Mouse (Mus musculus) neural tube, embryonic 12.5 days (tissue): ENCODE data around the gene Abcf2. TPM values are rescaled to one million over a fixed set of nuclear protein-coding genes. Genes with fewer than 3 reads are reported as not detected.

ENCODE experiments used
- ATAC-seq: fragments of 200-750 bp; cut with Nextera tagmentation; 2 replicates; pipeline ENCODE4 v1.8.0; 2017; ENCODE audit warnings: low read depth, mild to moderate bottlenecking, moderate TSS enrichment, moderate library complexity; ENCODE audit not compliant: low FRiP score
- H3K27ac ChIP-seq: fragments of 300-500 bp; sonication (generic); 2 replicates; pipeline ENCODE4 v1.5.1; 2016
- H3K27me3 ChIP-seq: fragments of 300-500 bp; sonication (generic); replicated peaks from 2 replicates; pipeline ENCODE4 v1.6.1; 2016; ENCODE audit warnings: mild to moderate bottlenecking
- H3K36me3 ChIP-seq: fragments of 300-500 bp; sonication (generic); 2 replicates; pipeline ENCODE4 v1.6.1; 2016; ENCODE audit warnings: mild to moderate bottlenecking
- H3K4me1 ChIP-seq: fragments of 300-500 bp; sonication (generic); 2 replicates; pipeline ENCODE4 v1.6.1; 2016
- H3K4me2 ChIP-seq: fragments of 300-500 bp; sonication (generic); replicated peaks from 2 replicates; pipeline ENCODE4 v1.6.1; 2016; ENCODE audit warnings: mild to moderate bottlenecking
- H3K4me3 ChIP-seq: fragments of 300-500 bp; sonication (generic); 2 replicates; pipeline ENCODE4 v1.5.1; 2016
- H3K9ac ChIP-seq: fragments of 300-500 bp; sonication (generic); 2 replicates; pipeline ENCODE4 v1.6.1; 2016; ENCODE audit warnings: mild to moderate bottlenecking
- H3K9me3 ChIP-seq: fragments of 300-500 bp; sonication (generic); 2 replicates; pipeline ENCODE4 v1.6.1; 2016; ENCODE audit warnings: mild to moderate bottlenecking
- WGBS: fragments of 180-500 bp; shearing (Covaris S2); methylation state at CpG from one replicate; pipeline ENCODE4 v1.1.7; 2016; 5-methylcytosine and 5-hydroxymethylcytosine counted together
- microRNA counts: library from miRNA; unstranded; fragments of <30 nt; microRNA quantifications from one replicate; lab custom pipeline; 2017
- microRNA-seq: library from miRNA; unstranded; fragments of <30 nt; microRNA quantifications from one replicate; pipeline ENCODE4, GENCODE M21; 2017
- polyA plus RNA-seq: library from polyadenylated mRNA; unstranded; fragments of >200 nt; fragmentation: Nextera tagmentation; extraction: Ambion mirVana; gene quantifications from 2 replicates; pipeline ENCODE4 v1.2.1, GENCODE M21; 2016

Abcf2 gene
- polyA plus RNA-seq, 1 experiment from 2014 or later: 123 TPM

- Histone ChIP-seq H3K4me3 (no peak overlapping the region), H3K9ac (no peak overlapping the region), H3K4me2 (no peak overlapping the region), H3K9me3 (no peaks in the 10 kb centered on the region), H3K4me1 (no peaks in the 10 kb centered on the region), H3K27me3 (peaks cover 39% of the 10 kb centered on the region), H3K27ac (no peak overlapping the region), H3K36me3 (no peaks in the 10 kb centered on the region)
- ATAC-seq: no peak
- WGBS: 47% methylated on average over 11 of the region's 11 CpGs
These were observed 43.9 kb downstream of the Abcf2 start for GRCm38 (mm10) chr5:24533391-24533790.

GRCm38 (mm10) chr5:24530042-24530689, 47.1 kb downstream of the Abcf2 start:
- no peak; the same call in 1 of the 2 replicates for ATAC-seq

GRCm38 (mm10) chr5:24527780-24528179, 49.5 kb downstream of the Abcf2 start:
- Histone ChIP-seq H3K4me2 (peak overlapping the region; percentile 90), H3K4me1 (peaks cover 29% of the 10 kb centered on the region), H3K36me3 (no peaks in the 10 kb centered on the region), H3K4me3 (no peak overlapping the region), H3K27ac (no peak overlapping the region), H3K27me3 (peaks cover 68% of the 10 kb centered on the region), H3K9me3 (no peaks in the 10 kb centered on the region), H3K9ac (no peak overlapping the region)
- ATAC-seq: no peak
- 14% methylated on average over 6 of the region's 6 CpGs for WGBS

More at GRCm38 (mm10) chr5:24530042-24530689, 47.1 kb downstream of the Abcf2 start:
- H3K4me2 ChIP-seq: no peak overlapping the region
- H3K9me3 ChIP-seq: no peaks in the 10 kb centered on the region
- H3K27ac ChIP-seq: no peak overlapping the region
- H3K27me3 ChIP-seq: peaks cover 59% of the 10 kb centered on the region
- no peaks in the 10 kb centered on the region for H3K36me3 ChIP-seq
- no peak overlapping the region for H3K9ac ChIP-seq
- 13% methylated on average over 24 of the region's 24 CpGs for WGBS
- H3K4me3 ChIP-seq: no peak overlapping the region
- peaks cover 19% of the 10 kb centered on the region for H3K4me1 ChIP-seq

GRCm38 (mm10) chr5:24526889-24527230, 50.4 kb downstream of the Abcf2 start, which contains the start of gene Gbx1:
Gene Gbx1 (minus strand): TSS chr5:24527202.
- peaks cover 72% of the 10 kb centered on the region for H3K27me3 ChIP-seq
- H3K36me3 ChIP-seq: no peaks in the 10 kb centered on the region
- ATAC-seq: peak; percentile 56
- H3K4me2 ChIP-seq: peak within 1 kb of the TSS; percentile 90
- 0% methylated on average over 37 of the region's 49 CpGs for WGBS
- peak within 1 kb of the TSS; percentile 52 for H3K4me3 ChIP-seq
- H3K9me3 ChIP-seq: no peaks in the 10 kb centered on the region
- peaks cover 29% of the 10 kb centered on the region for H3K4me1 ChIP-seq
- H3K27ac ChIP-seq: no peak within 1 kb of the TSS
- peak within 1 kb of the TSS; percentile 58 for H3K9ac ChIP-seq

- H3K9ac ChIP-seq: peak overlapping the region; percentile 58
- ATAC-seq: peak; percentile 55
These were observed 50.9 kb downstream of the Abcf2 start for GRCm38 (mm10) chr5:24526190-24526888.

DNA sequence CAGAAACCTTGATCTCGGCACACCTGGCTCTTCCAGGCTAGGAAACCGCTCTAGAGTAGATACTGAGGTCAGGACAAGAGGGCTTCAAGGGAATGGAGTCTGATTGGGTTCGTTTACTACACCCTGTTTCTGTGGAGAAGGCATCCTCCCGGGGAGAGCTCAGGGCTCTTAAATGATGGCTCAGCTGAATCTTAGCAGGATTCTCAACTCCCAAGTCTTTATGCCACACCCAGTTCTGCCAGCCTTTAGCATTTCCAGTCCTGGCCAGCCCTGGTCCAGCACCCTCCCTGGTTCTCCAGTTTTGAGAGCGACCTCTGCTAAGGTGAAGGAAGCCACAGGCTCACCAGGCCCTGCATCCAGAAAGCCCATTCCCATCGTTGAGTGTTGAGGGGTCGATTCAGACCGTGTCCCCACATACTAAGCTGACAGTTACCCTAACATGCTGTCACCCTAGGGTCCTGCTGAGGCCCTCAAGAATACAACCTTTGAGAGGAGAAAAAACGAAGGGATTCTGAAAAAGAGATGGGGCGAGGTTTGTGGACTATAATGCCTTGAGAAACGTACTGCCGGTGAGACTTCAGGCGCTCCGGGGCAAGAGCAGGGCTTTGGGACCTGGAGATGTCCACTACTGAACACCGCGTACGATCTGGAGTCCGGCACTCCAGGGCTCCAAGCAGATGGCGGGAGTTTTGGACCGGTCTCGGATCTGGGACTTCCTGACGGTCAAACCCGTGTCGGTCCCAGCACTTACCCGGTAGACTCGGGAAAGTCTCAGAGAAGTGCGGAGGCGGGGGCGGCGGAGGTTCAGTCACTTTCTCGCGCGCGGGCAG, 51.7 kb downstream of the Abcf2 start:
- H3K27me3 ChIP-seq: peaks cover 67% of the 10 kb centered on the region
- no peaks in the 10 kb centered on the region for H3K9me3 ChIP-seq
- H3K27ac ChIP-seq: no peak overlapping the region
- WGBS: 2% methylated on average over 34 of the region's 34 CpGs
- H3K4me1 ChIP-seq: peaks cover 29% of the 10 kb centered on the region
- H3K4me2 ChIP-seq: peak overlapping the region; percentile 90
- peak overlapping the region; percentile 58; the same call in 1 of the 2 replicates for H3K9ac ChIP-seq
- ATAC-seq: no peak
- no peaks in the 10 kb centered on the region for H3K36me3 ChIP-seq
- peak overlapping the region; percentile 52 for H3K4me3 ChIP-seq

More at GRCm38 (mm10) chr5:24526190-24526888, 50.9 kb downstream of the Abcf2 start:
- peaks cover 69% of the 10 kb centered on the region for H3K27me3 ChIP-seq
- H3K4me1 ChIP-seq: peaks cover 29% of the 10 kb centered on the region
- no peak overlapping the region for H3K27ac ChIP-seq
- no peaks in the 10 kb centered on the region for H3K36me3 ChIP-seq
- WGBS: under 1% methylated on average over 106 of the region's 109 CpGs
- H3K9me3 ChIP-seq: no peaks in the 10 kb centered on the region
- H3K4me3 ChIP-seq: peak overlapping the region; percentile 52
- H3K4me2 ChIP-seq: peak overlapping the region; percentile 90

- Histone ChIP-seq H3K9ac (no peak overlapping the region), H3K4me3 (peak overlapping the region; percentile 52), H3K9me3 (no peaks in the 10 kb centered on the region), H3K27me3 (peaks cover 62% of the 10 kb centered on the region), H3K27ac (no peak overlapping the region), H3K4me1 (peaks cover 29% of the 10 kb centered on the region), H3K4me2 (peak overlapping the region; percentile 90), H3K36me3 (no peaks in the 10 kb centered on the region)
- 18% methylated on average over 4 of the region's 4 CpGs for WGBS
- no peak for ATAC-seq
These were observed 52.7 kb downstream of the Abcf2 start for GRCm38 (mm10) chr5:24524522-24524921.

GRCm38 (mm10) chr5:24523806-24524205, 53.5 kb downstream of the Abcf2 start:
- no peak for ATAC-seq
- no peaks in the 10 kb centered on the region for H3K9me3 ChIP-seq
- H3K36me3 ChIP-seq: no peaks in the 10 kb centered on the region
- no peak overlapping the region for H3K9ac ChIP-seq
- H3K4me1 ChIP-seq: peaks cover 29% of the 10 kb centered on the region
- WGBS: 26% methylated on average over 8 of the region's 8 CpGs
- peak overlapping the region; percentile 90 for H3K4me2 ChIP-seq
- H3K27me3 ChIP-seq: peaks cover 55% of the 10 kb centered on the region
- no peak overlapping the region for H3K27ac ChIP-seq
- peak overlapping the region; percentile 52; the same call in 1 of the 2 replicates for H3K4me3 ChIP-seq

DNA sequence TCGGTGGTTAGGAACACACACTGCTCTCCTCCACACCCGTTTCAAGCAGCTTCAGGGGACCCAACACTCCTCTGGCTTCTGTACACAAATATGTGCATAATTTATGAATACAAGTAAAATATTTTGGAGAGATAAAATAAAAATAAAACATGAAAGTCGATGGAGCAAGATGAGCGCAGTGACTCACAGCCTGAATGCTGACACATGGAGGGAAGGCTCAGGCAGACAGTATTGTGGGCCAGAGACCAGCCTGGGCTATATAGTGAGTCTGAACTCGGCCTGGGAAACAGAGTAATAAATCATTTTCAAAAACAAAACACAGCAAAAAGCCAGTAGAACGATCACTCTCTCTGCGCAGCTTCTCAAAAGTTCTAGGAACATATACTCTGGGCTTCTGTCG, 55.9 kb downstream of the Abcf2 start:
- Histone ChIP-seq H3K36me3 (no peaks in the 10 kb centered on the region), H3K27ac (no peak overlapping the region), H3K4me3 (no peak overlapping the region), H3K4me2 (no peak overlapping the region), H3K4me1 (peaks cover 20% of the 10 kb centered on the region), H3K9ac (no peak overlapping the region), H3K27me3 (peaks cover 37% of the 10 kb centered on the region), H3K9me3 (no peaks in the 10 kb centered on the region)
- no peak for ATAC-seq
- 62% methylated on average over 8 of the region's 8 CpGs for WGBS

MicroRNAs encoded within 50 kb of the gene (microRNA counts, 519-probe panel; counts per million panel counts)
- microRNA mmu-miR-671-3p (lab: Ali Mortazavi, UCI): 342 counts per million, percentile 67 among the panel's probes with 10 or more counts
- microRNA mmu-miR-671-5p (lab: Ali Mortazavi, UCI): 342 counts per million, percentile 67 among the panel's probes with 10 or more counts

Small RNA genes lying within 50 kb of the gene (microRNA-seq; reads per million reads assigned to microRNA genes)
- gene Mir671: 310 reads per million, percentile 66 among the genes with 10 or more reads in this experiment

Other genes starting within 250 kb of the Abcf2 start
- gene Kcnh2, start 225.9 kb downstream of the Abcf2 start, polyA plus RNA-seq: 15.1 and 18.6 TPM in 2 replicates
- 9.2 and 9.4 TPM in 2 replicates for gene Nos3, start 212.7 kb downstream of the Abcf2 start, polyA plus RNA-seq
- gene Atg9b, start 185.3 kb downstream of the Abcf2 start, polyA plus RNA-seq: 0.34 and 0.35 TPM in 2 replicates
- gene Abcb8, start 183.8 kb downstream of the Abcf2 start, polyA plus RNA-seq: 45.9 and 52.7 TPM in 2 replicates
- 1.0 and 1.4 TPM in 2 replicates for gene Asic3, start 164.1 kb downstream of the Abcf2 start, polyA plus RNA-seq
- 75.4 and 79.2 TPM in 2 replicates for gene Cdk5, start 153.9 kb downstream of the Abcf2 start, polyA plus RNA-seq
- 23.0 and 24.3 TPM in 2 replicates for gene Slc4a2, start 153.6 kb downstream of the Abcf2 start, polyA plus RNA-seq
- 114 TPM in 2 replicates for gene Fastk, start 132.2 kb downstream of the Abcf2 start, polyA plus RNA-seq
- 35.3 and 40.0 TPM in 2 replicates for gene Tmub1, start 129.6 kb downstream of the Abcf2 start, polyA plus RNA-seq
- gene Agap3, start 125.3 kb downstream of the Abcf2 start, polyA plus RNA-seq: 109 and 113 TPM in 2 replicates
- gene Gbx1, start 50.3 kb downstream of the Abcf2 start, polyA plus RNA-seq: 11.0 and 12.0 TPM in 2 replicates
- 0.37 and 0.82 TPM in 2 replicates for gene Asb10, start 36.5 kb downstream of the Abcf2 start, polyA plus RNA-seq
- 0.15 and 0.20 TPM in 2 replicates for gene 4931409K22Rik, start 20.7 kb downstream of the Abcf2 start, polyA plus RNA-seq
- gene Chpf2, start 9.3 kb upstream of the Abcf2 start, polyA plus RNA-seq: 19.8 and 21.6 TPM in 2 replicates
- 82.2 and 90.6 TPM in 2 replicates for gene Smarcd3, start 46.9 kb upstream of the Abcf2 start, polyA plus RNA-seq
- 39.8 and 44.2 TPM in 2 replicates for gene Nub1, start 108.1 kb upstream of the Abcf2 start, polyA plus RNA-seq
- gene Wdr86, start 153.3 kb upstream of the Abcf2 start, polyA plus RNA-seq: 8.7 and 8.8 TPM in 2 replicates
- 1.9 TPM in 1 of 2 replicates, not detected in the other for gene Crygn, start 180.5 kb upstream of the Abcf2 start, polyA plus RNA-seq